Mouse (Mus musculus) embryo, embryonic 11.5 days (tissue): ENCODE results near the gene Ptprn2.
A peak's percentile ranks its signal among the peaks of the same experiment; 100 is the strongest.

Experiments used
- DNase-seq: peaks from one replicate; pipeline ENCODE4 v3.0.0-alpha.2; 2012; ENCODE audit warnings: low read depth, low spot score

The Ptprn2 gene

GRCm38 (mm10) chr12:116641339-116642190 lies 156.0 kb downstream of the Ptprn2 start:
- peak; percentile 16 for DNase-seq

- DNase-seq = no peak
Measured at GRCm38 (mm10) chr12:116642191-116642549, 156.7 kb downstream of the Ptprn2 start.

GRCm38 (mm10) chr12:116646771-116647170 lies 161.3 kb downstream of the Ptprn2 start:
- no peak for DNase-seq

- peak; percentile 40 for DNase-seq
Measured at GRCm38 (mm10) chr12:116648584-116649206, 163.2 kb downstream of the Ptprn2 start.

GRCm38 (mm10) chr12:116653684-116654083 lies 168.2 kb downstream of the Ptprn2 start:
- no peak for DNase-seq

- DNase-seq = no peak
Measured at GRCm38 (mm10) chr12:116660076-116660475, 174.6 kb downstream of the Ptprn2 start.

GRCm38 (mm10) chr12:116661018-116661417 lies 175.5 kb downstream of the Ptprn2 start:
- DNase-seq = no peak

GRCm38 (mm10) chr12:116677701-116678100 lies 192.2 kb downstream of the Ptprn2 start:
- no peak for DNase-seq

GRCm38 (mm10) chr12:116689832-116690231 lies 204.3 kb downstream of the Ptprn2 start:
- no peak for DNase-seq

GRCm38 (mm10) chr12:116709535-116709934 lies 224.0 kb downstream of the Ptprn2 start:
- DNase-seq = no peak

GRCm38 (mm10) chr12:116710716-116711115 lies 225.2 kb downstream of the Ptprn2 start:
- DNase-seq = no peak

GRCm38 (mm10) chr12:116711133-116711532 lies 225.6 kb downstream of the Ptprn2 start:
- DNase-seq = no peak

GRCm38 (mm10) chr12:116713096-116713495 lies 227.6 kb downstream of the Ptprn2 start:
- DNase-seq = no peak

GRCm38 (mm10) chr12:116721062-116721461 lies 235.5 kb downstream of the Ptprn2 start:
- no peak for DNase-seq

GRCm38 (mm10) chr12:116740141-116740540 lies 254.6 kb downstream of the Ptprn2 start:
- no peak for DNase-seq

- no peak for DNase-seq
Measured at GRCm38 (mm10) chr12:116741300-116741699, 255.8 kb downstream of the Ptprn2 start.

- no peak for DNase-seq
Measured at GRCm38 (mm10) chr12:116746401-116746800, 260.9 kb downstream of the Ptprn2 start.

- DNase-seq = no peak
Measured at GRCm38 (mm10) chr12:116752784-116753183, 267.3 kb downstream of the Ptprn2 start.

- no peak for DNase-seq
Measured at GRCm38 (mm10) chr12:116763961-116764360, 278.4 kb downstream of the Ptprn2 start.

GRCm38 (mm10) chr12:116770911-116771310 lies 285.4 kb downstream of the Ptprn2 start:
- DNase-seq = no peak

- no peak for DNase-seq
Measured at GRCm38 (mm10) chr12:116771493-116771892, 286.0 kb downstream of the Ptprn2 start.

- DNase-seq = no peak
Measured at GRCm38 (mm10) chr12:116772081-116772566, 286.6 kb downstream of the Ptprn2 start.

- DNase-seq = no peak
Measured at GRCm38 (mm10) chr12:116773344-116773743, 287.8 kb downstream of the Ptprn2 start.
